Mouse (Mus musculus): ENCODE data around the gene Urgcp. TPM values are rescaled to one million over a fixed set of nuclear protein-coding genes. Genes with fewer than 3 reads are reported as not detected.

Gene Urgcp
- polyA plus RNA-seq, 1 experiment, result 21.3 TPM

GRCm38 (mm10) chr11:5803551-5803981 is 41.4 kb upstream of the Urgcp start, which contains the start of gene Pgam2:
Gene Pgam2, minus strand, starts transcription at chr11:5803733.
- Histone ChIP-seq H3K4me2 (ENCODE audit: low read depth) (peak within 1 kb of the TSS; percentile 60), H3ac (ENCODE audit: control insufficient read depth, insufficient read length) (no peak within 1 kb of the TSS), H3K79me2 (ENCODE audit: control insufficient read depth, insufficient read depth) (no peaks in the 10 kb centered on the region), H3K36me3 (ENCODE audit: control insufficient read depth, insufficient read depth) (no peaks in the 10 kb centered on the region), H3K4me3 (peak within 1 kb of the TSS; percentile 29), H3K27me3 (ENCODE audit: control insufficient read depth, insufficient read depth, insufficient read length) (no peaks in the 10 kb centered on the region)
- TF ChIP-seq USF1 (IDR thresholded peaks at IDR 0.05; ENCODE audit: low read depth), result no peak
- peak; percentile 15 to 67 (median 37) for TF ChIP-seq MYOD1 (IDR thresholded peaks at IDR 0.05; ENCODE audit: control insufficient read depth in 1 of 3, insufficient read length in 2 of 3, low read depth in 2 of 3)
- TF ChIP-seq CEBPB (IDR thresholded peaks at IDR 0.05; ENCODE audit: insufficient read depth, poor library complexity, severe bottlenecking), result no peak
- TF ChIP-seq SRF (IDR thresholded peaks at IDR 0.05; ENCODE audit: control insufficient read depth, insufficient read length, low read depth), result no peak
- TF ChIP-seq TCF12 (IDR thresholded peaks at IDR 0.05; ENCODE audit: insufficient read depth, poor library complexity, severe bottlenecking), result no peak
- TF ChIP-seq POLR2AphosphoS2 (IDR thresholded peaks at IDR 0.05; ENCODE audit: insufficient read length, low read depth), result peak; percentile 56
- TF ChIP-seq POLR2A (IDR thresholded peaks at IDR 0.05; ENCODE audit: insufficient read length, low read depth), result peak; percentile 72
- TF ChIP-seq MYOG (IDR thresholded peaks at IDR 0.05; ENCODE audit: control insufficient read depth in 1 of 3, insufficient read depth in 1 of 3, insufficient read length in 2 of 3, low read depth in 2 of 3), result peak in 2 of 3 experiments; percentile 17 to 45
- no peak for TF ChIP-seq REST (IDR thresholded peaks at IDR 0.05; ENCODE audit: insufficient read depth, insufficient read length)

DNA sequence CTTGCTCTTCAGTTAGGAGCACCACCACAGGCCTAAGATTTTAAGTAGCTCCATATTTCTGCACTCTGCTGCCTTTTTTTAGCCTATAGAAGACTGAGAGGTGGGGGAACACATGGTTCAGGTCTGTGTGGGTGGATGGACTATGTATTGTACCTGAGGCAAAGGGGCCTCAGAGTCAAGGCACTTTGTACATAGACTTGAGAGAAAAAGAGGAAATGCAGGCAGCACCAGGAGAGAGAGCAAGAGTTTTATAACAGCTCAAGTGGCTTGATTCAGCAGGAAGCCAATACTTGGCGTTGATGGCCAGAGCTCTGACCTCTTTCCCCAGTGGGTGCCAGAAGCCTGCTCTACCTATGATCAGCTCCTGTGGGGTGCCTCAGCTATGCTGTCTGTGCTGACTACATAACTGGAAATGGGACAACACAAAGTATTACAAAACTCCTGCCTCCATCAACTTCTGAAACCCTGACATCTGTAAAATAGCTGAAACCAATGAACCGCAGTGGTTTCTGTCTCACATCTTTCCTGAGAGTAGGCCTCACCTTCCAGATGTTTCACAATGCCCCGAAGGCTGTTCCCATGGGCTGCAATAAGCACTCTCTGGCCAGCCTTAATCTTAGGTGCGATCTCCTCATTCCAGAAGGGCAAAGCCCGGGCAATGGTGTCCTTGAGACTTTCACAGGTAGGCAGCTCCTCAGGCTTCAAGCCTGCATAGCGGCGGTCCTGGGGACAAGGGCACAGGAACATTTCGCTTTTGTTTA is 40.5 kb upstream of the Urgcp start:
- Histone ChIP-seq H3K4me3 (peak overlapping the region; percentile 29), H3ac (ENCODE audit: control insufficient read depth, insufficient read length) (no peak overlapping the region), H3K4me2 (ENCODE audit: low read depth) (peak overlapping the region; percentile 60), H3K79me2 (ENCODE audit: control insufficient read depth, insufficient read depth) (no peaks in the 10 kb centered on the region), H3K36me3 (ENCODE audit: control insufficient read depth, insufficient read depth) (peaks cover 6% of the 10 kb centered on the region), H3K27me3 (ENCODE audit: control insufficient read depth, insufficient read depth, insufficient read length) (no peaks in the 10 kb centered on the region)
- TF ChIP-seq SRF (IDR thresholded peaks at IDR 0.05; ENCODE audit: control insufficient read depth, insufficient read length, low read depth), result no peak
- peak; percentile 80 for TF ChIP-seq POLR2AphosphoS2 (IDR thresholded peaks at IDR 0.05; ENCODE audit: insufficient read length, low read depth)

DNA sequence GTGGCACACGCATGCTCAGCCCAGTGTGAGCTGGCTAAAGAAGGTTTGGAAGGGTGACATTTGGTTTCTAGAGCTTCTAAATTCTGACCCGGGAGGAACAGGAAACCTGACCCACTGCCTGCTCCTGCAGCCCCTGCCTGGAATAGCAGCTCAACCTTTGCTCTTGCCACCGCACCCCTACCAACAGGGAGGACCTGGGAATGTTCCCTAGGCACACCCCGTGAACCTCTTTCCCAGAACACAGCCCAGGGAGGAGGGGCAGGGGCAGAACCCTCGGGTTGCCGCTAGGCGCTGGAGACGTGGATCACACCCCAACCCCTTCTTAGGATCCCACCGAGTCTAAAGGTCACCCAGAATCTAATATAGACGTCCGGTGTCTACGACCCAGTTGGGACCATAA is 39.8 kb upstream of the Urgcp start:
- TF ChIP-seq POLR2AphosphoS2 (IDR thresholded peaks at IDR 0.05; ENCODE audit: insufficient read length, low read depth), result peak; percentile 60
- TF ChIP-seq TCF3 (IDR thresholded peaks at IDR 0.05; ENCODE audit: insufficient read length, low read depth), result no peak
- TF ChIP-seq TCF12 (IDR thresholded peaks at IDR 0.05; ENCODE audit: insufficient read depth, poor library complexity, severe bottlenecking), result no peak
- no peak for TF ChIP-seq SRF (IDR thresholded peaks at IDR 0.05; ENCODE audit: control insufficient read depth, insufficient read length, low read depth)
- TF ChIP-seq REST (IDR thresholded peaks at IDR 0.05; ENCODE audit: insufficient read depth, insufficient read length), result no peak
- Histone ChIP-seq H3K36me3 (ENCODE audit: control insufficient read depth, insufficient read depth) (peaks cover 10% of the 10 kb centered on the region), H3K4me2 (ENCODE audit: low read depth) (peak overlapping the region; percentile 60), H3K27me3 (ENCODE audit: control insufficient read depth, insufficient read depth, insufficient read length) (no peaks in the 10 kb centered on the region), H3ac (ENCODE audit: control insufficient read depth, insufficient read length) (no peak overlapping the region), H3K79me2 (ENCODE audit: control insufficient read depth, insufficient read depth) (no peaks in the 10 kb centered on the region), H3K4me3 (peak overlapping the region; percentile 29)

- TF ChIP-seq POLR2A (IDR thresholded peaks at IDR 0.05; ENCODE audit: insufficient read length, low read depth) (peak; percentile 19), SRF (IDR thresholded peaks at IDR 0.05; ENCODE audit: control insufficient read depth, insufficient read length, low read depth) (no peak)
- no peaks in the 10 kb centered on the region for H3K27me3 ChIP-seq (ENCODE audit: control insufficient read depth, insufficient read depth, insufficient read length)
- H3K4me3 ChIP-seq, result peak overlapping the region; percentile 29
- H3K4me2 ChIP-seq (ENCODE audit: low read depth), result peak overlapping the region; percentile 60
- no peak overlapping the region for H3ac ChIP-seq (ENCODE audit: control insufficient read depth, insufficient read length)
- H3K79me2 ChIP-seq (ENCODE audit: control insufficient read depth, insufficient read depth), result no peaks in the 10 kb centered on the region
- peaks cover 15% of the 10 kb centered on the region for H3K36me3 ChIP-seq (ENCODE audit: control insufficient read depth, insufficient read depth)
These were observed 39.3 kb upstream of the Urgcp start for GRCm38 (mm10) chr11:5801511-5801910.

DNA sequence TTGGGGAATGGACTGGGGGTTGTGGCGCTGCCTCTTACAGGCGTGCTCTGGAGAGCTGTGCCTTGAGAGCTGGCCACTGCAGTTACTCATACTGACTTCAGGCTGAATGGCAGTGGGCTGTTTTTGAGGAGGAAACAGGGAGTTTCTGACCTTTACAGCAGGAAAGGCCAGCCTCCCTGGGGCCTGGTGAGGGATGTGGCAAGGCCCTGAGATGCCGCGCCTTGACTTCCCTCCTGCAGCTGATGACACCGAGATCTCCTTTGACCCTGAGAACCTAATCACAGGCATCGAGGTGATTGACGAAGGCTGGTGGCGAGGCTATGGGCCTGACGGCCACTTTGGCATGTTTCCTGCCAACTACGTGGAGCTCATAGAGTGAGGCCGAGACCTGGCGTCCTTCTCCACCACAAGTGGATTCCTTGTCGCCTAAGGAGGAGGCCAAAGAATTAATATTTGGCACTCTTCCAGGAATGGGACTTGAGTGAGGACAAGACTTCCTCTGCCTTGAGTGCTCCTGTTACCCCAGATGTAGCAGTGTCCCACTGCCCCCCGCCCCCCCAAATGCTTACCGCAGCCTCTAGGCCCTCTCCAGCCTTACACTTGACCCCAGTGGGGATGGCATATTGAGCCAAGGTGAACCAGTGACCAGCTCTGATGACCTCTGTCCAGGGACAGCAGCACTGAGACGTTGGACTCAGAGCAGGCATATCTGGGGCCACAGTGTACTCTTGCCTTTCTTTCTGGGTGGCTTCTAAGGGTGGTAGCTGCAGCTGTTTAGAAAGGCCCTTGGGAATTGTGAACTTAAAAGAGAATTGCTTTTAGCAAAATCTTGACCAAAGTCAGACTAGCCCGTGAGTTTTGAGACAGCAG is 37.7 kb upstream of the Urgcp start:
- H3K4me2 ChIP-seq (ENCODE audit: low read depth), result no peak overlapping the region

More for the DNA sequence above, 37.7 kb upstream of the Urgcp start:
- no peaks in the 10 kb centered on the region for H3K27me3 ChIP-seq (ENCODE audit: control insufficient read depth, insufficient read depth, insufficient read length)
- no peak overlapping the region for H3K4me3 ChIP-seq
- H3ac ChIP-seq (ENCODE audit: control insufficient read depth, insufficient read length), result no peak overlapping the region
- no peaks in the 10 kb centered on the region for H3K79me2 ChIP-seq (ENCODE audit: control insufficient read depth, insufficient read depth)
- TF ChIP-seq REST (IDR thresholded peaks at IDR 0.05; ENCODE audit: insufficient read depth, insufficient read length) (no peak), POLR2A (IDR thresholded peaks at IDR 0.05; ENCODE audit: insufficient read length, low read depth) (peak; percentile 9), POLR2AphosphoS2 (IDR thresholded peaks at IDR 0.05; ENCODE audit: insufficient read length, low read depth) (peak; percentile 7)
- H3K36me3 ChIP-seq (ENCODE audit: control insufficient read depth, insufficient read depth), result peaks cover 17% of the 10 kb centered on the region
